Mouse (Mus musculus) neural tube, embryonic 11.5 days (tissue): ENCODE results near the gene Ttyh1. TPM values are rescaled to one million over a fixed set of nuclear protein-coding genes. Genes with fewer than 3 reads are reported as not detected.
A peak's percentile ranks its signal among the peaks of the same experiment; 100 is the strongest.

Source experiments
- ATAC-seq: fragments of 200-750 bp; cut with Nextera tagmentation; 2 replicates; pipeline ENCODE4 v1.8.0; 2017; ENCODE audit warnings: moderate number of reproducible peaks, mild to moderate bottlenecking, moderate TSS enrichment, moderate library complexity; ENCODE audit not compliant: insufficient read depth, low FRiP score, low TSS enrichment
- DNase-seq: peaks from one replicate; pipeline ENCODE4 v3.0.0-alpha.2; 2015; ENCODE audit warnings: low spot score
- H3K27ac ChIP-seq: fragments of 300-500 bp; sonication (generic); 2 replicates; pipeline ENCODE4 v1.5.1; 2014; ENCODE audit warnings: low read depth, mild to moderate bottlenecking, low read length
- H3K27me3 ChIP-seq: fragments of 300-500 bp; sonication (generic); 2 replicates; pipeline ENCODE4 v1.6.1; 2014; ENCODE audit warnings: mild to moderate bottlenecking, low read length, mixed read lengths; ENCODE audit not compliant: control insufficient read depth, insufficient read depth
- H3K36me3 ChIP-seq: fragments of 300-500 bp; sonication (generic); 2 replicates; pipeline ENCODE4 v1.6.1; 2014; ENCODE audit warnings: mild to moderate bottlenecking, low read length, moderate library complexity, mixed read lengths; ENCODE audit not compliant: control insufficient read depth, insufficient read depth
- H3K4me1 ChIP-seq: fragments of 300-500 bp; sonication (generic); 2 replicates; pipeline ENCODE4 v1.6.1; 2014; ENCODE audit warnings: low read length, mixed read lengths; ENCODE audit not compliant: control insufficient read depth, insufficient read depth
- H3K4me2 ChIP-seq: fragments of 300-500 bp; sonication (generic); 2 replicates; pipeline ENCODE4 v1.6.1; 2014; ENCODE audit warnings: low read depth, mild to moderate bottlenecking, moderate library complexity
- H3K4me3 ChIP-seq: fragments of 300-500 bp; sonication (generic); 2 replicates; pipeline ENCODE4 v1.5.1; 2014; ENCODE audit warnings: low read depth, low read length
- H3K9ac ChIP-seq: fragments of 300-500 bp; sonication (generic); 2 replicates; pipeline ENCODE4 v1.6.1; 2014; ENCODE audit warnings: mild to moderate bottlenecking, low read length
- H3K9me3 ChIP-seq: fragments of 300-500 bp; sonication (generic); 2 replicates; pipeline ENCODE4 v1.6.1; 2016; ENCODE audit warnings: low read length; ENCODE audit not compliant: control insufficient read depth
- WGBS: fragments of 180-500 bp; shearing (Covaris S2); extraction: QIAGEN DNeasy Blood & Tissue Kit; methylation state at CpG from one replicate; pipeline ENCODE4 v1.1.7; 2014; 5-methylcytosine and 5-hydroxymethylcytosine counted together
- polyA plus RNA-seq: library from polyadenylated mRNA; unstranded; fragments of >200 nt; fragmentation: Nextera tagmentation; extraction: Ambion mirVana; gene quantifications from 2 replicates; pipeline ENCODE4 v1.2.1, GENCODE M21; 2014

Gene Ttyh1
- polyA plus RNA-seq, 1 experiment from 2014 or later = 46.1 TPM

DNA sequence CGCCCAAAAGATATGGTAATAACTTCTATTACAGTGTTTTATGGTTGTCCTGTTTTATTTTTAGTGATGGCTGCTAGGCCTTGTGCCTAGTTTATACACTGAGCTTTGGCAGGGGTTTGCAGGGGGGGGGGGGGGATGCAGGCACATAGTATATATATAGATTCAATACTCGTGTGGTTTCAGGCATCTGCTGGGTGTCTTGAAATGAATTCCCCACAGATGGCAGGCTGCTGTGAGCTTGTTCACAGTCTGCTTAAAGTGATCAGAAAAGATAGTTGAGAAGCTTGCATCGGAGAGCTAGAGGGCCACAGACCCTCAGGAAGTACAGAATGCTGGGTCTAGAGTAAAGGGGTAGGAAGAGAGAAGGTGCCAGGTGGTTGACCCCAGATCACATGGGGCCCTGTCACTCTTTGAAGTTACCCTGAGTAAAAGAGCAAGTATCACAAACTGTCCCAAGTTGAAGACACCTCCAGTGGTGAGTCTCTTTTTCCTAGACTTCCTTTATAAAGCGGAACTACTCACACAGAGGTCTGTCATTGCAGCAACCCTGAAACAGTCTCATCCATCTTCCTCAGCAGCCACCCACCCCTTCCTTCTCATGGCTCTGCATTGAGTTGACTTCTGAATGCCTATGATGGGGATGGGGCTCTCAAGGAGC, 31.8 kb upstream of the Ttyh1 start:
- Histone ChIP-seq H3K9me3 (no peaks in the 10 kb centered on the region), H3K27me3 (no peaks in the 10 kb centered on the region), H3K4me3 (no peak overlapping the region), H3K4me2 (no peak overlapping the region), H3K9ac (no peak overlapping the region), H3K36me3 (no peaks in the 10 kb centered on the region), H3K27ac (no peak overlapping the region), H3K4me1 (no peaks in the 10 kb centered on the region)
- no peak for DNase-seq
- 95% methylated on average over 4 of the region's 4 CpGs for WGBS
- ATAC-seq = no peak

DNA sequence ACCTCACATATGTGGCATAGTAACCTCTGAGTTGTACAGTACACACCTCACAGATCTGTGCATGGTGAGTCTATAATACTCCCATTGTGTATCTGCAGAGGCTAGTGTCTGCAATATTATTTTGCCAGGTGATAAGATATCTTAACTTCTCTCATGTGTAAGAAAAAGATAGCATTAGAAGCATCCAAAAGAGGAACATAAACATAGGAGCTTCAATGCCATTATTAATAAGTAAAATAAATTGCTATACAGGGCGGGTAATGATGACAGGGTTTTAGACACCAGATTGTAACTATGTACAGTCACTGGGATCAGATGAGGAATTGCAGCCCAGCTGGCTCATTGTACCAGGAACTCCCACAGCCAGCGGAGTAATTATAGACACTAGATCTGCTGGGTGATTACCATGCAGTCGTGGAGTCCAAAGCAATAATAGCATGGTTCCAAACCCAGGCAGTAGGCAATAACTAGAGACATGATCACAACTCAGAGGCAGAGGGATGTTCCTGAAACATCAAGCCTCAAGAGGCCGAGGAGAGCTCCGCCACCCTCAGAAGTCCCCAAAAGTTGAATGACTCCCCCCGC, 31.2 kb upstream of the Ttyh1 start:
- WGBS = 81% methylated on average over 6 of the region's 6 CpGs
- no peaks in the 10 kb centered on the region for H3K27me3 ChIP-seq
- H3K4me2 ChIP-seq = no peak overlapping the region
- no peak overlapping the region for H3K27ac ChIP-seq
- no peak overlapping the region for H3K9ac ChIP-seq
- ATAC-seq = no peak
- no peak for DNase-seq
- no peaks in the 10 kb centered on the region for H3K9me3 ChIP-seq
- H3K36me3 ChIP-seq = no peaks in the 10 kb centered on the region
- H3K4me3 ChIP-seq = no peak overlapping the region
- no peaks in the 10 kb centered on the region for H3K4me1 ChIP-seq

- Histone ChIP-seq H3K4me2 (no peak overlapping the region), H3K9ac (no peak overlapping the region), H3K27ac (no peak overlapping the region), H3K4me3 (no peak overlapping the region), H3K4me1 (no peaks in the 10 kb centered on the region), H3K9me3 (no peaks in the 10 kb centered on the region), H3K27me3 (no peaks in the 10 kb centered on the region), H3K36me3 (no peaks in the 10 kb centered on the region)
- ATAC-seq (no peak), DNase-seq (no peak)
- WGBS = 85% methylated on average over 2 of the region's 2 CpGs
Observed at GRCm38 (mm10) chr7:4088679-4089078, 30.5 kb upstream of the Ttyh1 start.

GRCm38 (mm10) chr7:4091170-4091569, 28.0 kb upstream of the Ttyh1 start:
- H3K36me3 ChIP-seq = no peaks in the 10 kb centered on the region
- DNase-seq (peak; percentile 15), ATAC-seq (no peak)
- no peaks in the 10 kb centered on the region for H3K27me3 ChIP-seq
- H3K4me3 ChIP-seq = no peak overlapping the region
- 57% methylated on average over 8 of the region's 8 CpGs for WGBS
- no peaks in the 10 kb centered on the region for H3K4me1 ChIP-seq
- no peaks in the 10 kb centered on the region for H3K9me3 ChIP-seq
- H3K4me2 ChIP-seq = no peak overlapping the region
- no peak overlapping the region for H3K27ac ChIP-seq
- no peak overlapping the region for H3K9ac ChIP-seq

GRCm38 (mm10) chr7:4098301-4098700, 20.9 kb upstream of the Ttyh1 start:
- Histone ChIP-seq H3K4me2 (no peak overlapping the region), H3K36me3 (no peaks in the 10 kb centered on the region), H3K9ac (no peak overlapping the region), H3K4me3 (no peak overlapping the region), H3K4me1 (no peaks in the 10 kb centered on the region), H3K27ac (no peak overlapping the region), H3K9me3 (no peaks in the 10 kb centered on the region), H3K27me3 (no peaks in the 10 kb centered on the region)
- ATAC-seq (no peak), DNase-seq (no peak)
- 80% methylated on average over 2 of the region's 2 CpGs for WGBS

GRCm38 (mm10) chr7:4098832-4099231, 20.4 kb upstream of the Ttyh1 start:
- no peaks in the 10 kb centered on the region for H3K9me3 ChIP-seq
- DNase-seq (no peak), ATAC-seq (no peak)
- H3K4me1 ChIP-seq = no peaks in the 10 kb centered on the region
- no peak overlapping the region for H3K9ac ChIP-seq
- no peaks in the 10 kb centered on the region for H3K36me3 ChIP-seq
- H3K4me2 ChIP-seq = no peak overlapping the region
- H3K27ac ChIP-seq = no peak overlapping the region
- 79% methylated on average over 2 of the region's 2 CpGs for WGBS
- H3K4me3 ChIP-seq = no peak overlapping the region
- H3K27me3 ChIP-seq = no peaks in the 10 kb centered on the region

DNA sequence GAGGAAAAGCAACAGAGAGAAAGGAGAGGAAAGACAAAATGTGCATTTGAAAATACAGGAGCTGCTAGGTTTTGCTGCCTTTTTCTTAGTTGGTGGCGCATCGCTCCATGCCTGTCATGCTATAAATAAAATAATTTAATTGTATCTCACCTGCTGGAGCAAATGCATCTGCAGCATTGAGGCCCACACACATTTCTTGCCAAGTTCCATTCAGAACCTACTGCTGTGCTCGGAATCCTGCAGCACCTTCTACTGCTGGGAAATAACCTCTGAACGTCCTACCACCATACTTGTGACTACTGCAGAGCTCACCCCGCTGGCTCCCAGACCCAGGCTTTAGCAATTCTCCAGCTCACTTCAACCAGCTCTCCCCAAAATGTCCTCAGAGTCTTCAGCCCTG, 18.1 kb upstream of the Ttyh1 start:
- no peak for DNase-seq
- H3K4me1 ChIP-seq = no peaks in the 10 kb centered on the region
- no peaks in the 10 kb centered on the region for H3K27me3 ChIP-seq
- H3K4me3 ChIP-seq = no peak overlapping the region
- 82% methylated on average over 5 of the region's 5 CpGs for WGBS
- no peaks in the 10 kb centered on the region for H3K9me3 ChIP-seq
- ATAC-seq = no peak
- no peaks in the 10 kb centered on the region for H3K36me3 ChIP-seq
- no peak overlapping the region for H3K27ac ChIP-seq
- H3K9ac ChIP-seq = no peak overlapping the region; the same call in 1 of the 2 replicates
- H3K4me2 ChIP-seq = no peak overlapping the region

DNA sequence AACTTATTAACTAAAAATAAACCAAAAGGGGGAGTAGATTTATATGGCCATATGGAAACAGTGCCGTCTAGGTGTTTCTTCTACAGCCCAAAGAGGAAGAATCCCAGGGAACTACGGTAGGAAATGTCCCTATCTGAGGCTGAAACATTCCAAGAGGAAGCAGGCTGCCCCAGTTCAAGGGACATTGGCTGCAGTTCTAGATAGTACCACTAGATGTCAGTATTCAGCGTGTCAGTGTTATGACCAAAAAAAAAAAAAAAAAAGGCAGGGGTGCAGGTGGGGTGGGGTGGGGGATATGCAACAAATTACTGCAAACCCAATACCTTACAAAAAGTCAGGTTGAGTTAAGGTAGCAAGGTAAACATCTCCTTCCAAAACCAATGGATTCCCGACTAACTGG, 15.8 kb upstream of the Ttyh1 start:
- no peak for ATAC-seq
- Histone ChIP-seq H3K4me3 (no peak overlapping the region), H3K9ac (no peak overlapping the region), H3K9me3 (no peaks in the 10 kb centered on the region), H3K4me1 (no peaks in the 10 kb centered on the region), H3K27me3 (no peaks in the 10 kb centered on the region), H3K36me3 (no peaks in the 10 kb centered on the region), H3K4me2 (no peak overlapping the region), H3K27ac (no peak overlapping the region)
- DNase-seq = no peak
- WGBS = 21% methylated on average over 4 of the region's 4 CpGs

- H3K36me3 ChIP-seq = no peaks in the 10 kb centered on the region
- H3K27ac ChIP-seq = no peak overlapping the region
- H3K4me3 ChIP-seq = no peak overlapping the region
- WGBS = 67% methylated on average over 3 of the region's 3 CpGs
- no peak overlapping the region for H3K9ac ChIP-seq
- no peaks in the 10 kb centered on the region for H3K27me3 ChIP-seq
- H3K9me3 ChIP-seq = no peaks in the 10 kb centered on the region
- no peaks in the 10 kb centered on the region for H3K4me1 ChIP-seq
- H3K4me2 ChIP-seq = no peak overlapping the region
- no peak for ATAC-seq
- DNase-seq = no peak
Observed at GRCm38 (mm10) chr7:4111766-4112165, 7.4 kb upstream of the Ttyh1 start.
